Mouse (Mus musculus) midbrain, embryonic 11.5 days (tissue): ENCODE measurements at regions not wholly inside any gene's neighbourhood (a gene's known extent, or its start where the extent isn't known, plus 50 kb on each side); places are given as distances from the start of the nearest gene placed in this dataset.

Experiments
- ATAC-seq: fragments of 200-750 bp; cut with Nextera tagmentation; 2 replicates; pipeline ENCODE4 v1.8.0; 2017; ENCODE audit warnings: moderate TSS enrichment, moderate library complexity; ENCODE audit not compliant: low FRiP score
- DNase-seq: peaks from one replicate; pipeline ENCODE4 v3.0.0; 2015; ENCODE audit warnings: low spot score; ENCODE audit errors: missing footprints
- H3K27ac ChIP-seq: fragments of 300-500 bp; sonication (generic); 2 replicates; pipeline ENCODE4 v1.5.1; 2014; ENCODE audit warnings: low read depth, low read length
- H3K27me3 ChIP-seq: fragments of 300-500 bp; sonication (generic); 2 replicates; pipeline ENCODE4 v1.6.1; 2014; ENCODE audit warnings: mild to moderate bottlenecking, low read length, moderate library complexity, mixed read lengths; ENCODE audit not compliant: control insufficient read depth, insufficient read depth
- H3K36me3 ChIP-seq: fragments of 300-500 bp; sonication (generic); 2 replicates; pipeline ENCODE4 v1.6.1; 2014; ENCODE audit warnings: mild to moderate bottlenecking, low read length, moderate library complexity, mixed read lengths; ENCODE audit not compliant: control insufficient read depth, insufficient read depth
- H3K4me1 ChIP-seq: fragments of 300-500 bp; sonication (generic); 2 replicates; pipeline ENCODE4 v1.6.1; 2014; ENCODE audit warnings: low read length; ENCODE audit not compliant: control insufficient read depth, insufficient read depth
- H3K4me2 ChIP-seq: fragments of 300-500 bp; sonication (generic); 2 replicates; pipeline ENCODE4 v1.6.1; 2014; ENCODE audit warnings: mild to moderate bottlenecking, moderate library complexity
- H3K4me3 ChIP-seq: fragments of 300-500 bp; sonication (generic); 2 replicates; pipeline ENCODE4 v1.5.1; 2014; ENCODE audit warnings: low read depth, low read length
- H3K9ac ChIP-seq: fragments of 300-500 bp; sonication (generic); 2 replicates; pipeline ENCODE4 v1.6.1; 2014; ENCODE audit warnings: low read length
- H3K9me3 ChIP-seq: fragments of 300-500 bp; sonication (generic); 2 replicates; pipeline ENCODE4 v1.6.1; 2016; ENCODE audit warnings: low read length; ENCODE audit not compliant: control insufficient read depth
- WGBS: fragments of 180-500 bp; shearing (Covaris S2); extraction: QIAGEN DNeasy Blood & Tissue Kit; methylation state at CpG from one replicate; pipeline ENCODE4 v1.1.7; 2014; 5-methylcytosine and 5-hydroxymethylcytosine counted together

GRCm38 (mm10) chr14:106190721-106191120 lies 84.7 kb downstream of the Trim52 start:
- Histone ChIP-seq H3K4me1 (no peaks in the 10 kb centered on the region), H3K4me2 (no peak overlapping the region), H3K9me3 (no peaks in the 10 kb centered on the region), H3K27me3 (no peaks in the 10 kb centered on the region), H3K4me3 (no peak overlapping the region), H3K36me3 (no peaks in the 10 kb centered on the region), H3K9ac (no peak overlapping the region), H3K27ac (no peak overlapping the region)
- no peak for DNase-seq
- 42% methylated on average over 4 of the region's 4 CpGs for WGBS
- ATAC-seq = peak; percentile 57; the same call in 1 of the 2 replicates

DNA sequence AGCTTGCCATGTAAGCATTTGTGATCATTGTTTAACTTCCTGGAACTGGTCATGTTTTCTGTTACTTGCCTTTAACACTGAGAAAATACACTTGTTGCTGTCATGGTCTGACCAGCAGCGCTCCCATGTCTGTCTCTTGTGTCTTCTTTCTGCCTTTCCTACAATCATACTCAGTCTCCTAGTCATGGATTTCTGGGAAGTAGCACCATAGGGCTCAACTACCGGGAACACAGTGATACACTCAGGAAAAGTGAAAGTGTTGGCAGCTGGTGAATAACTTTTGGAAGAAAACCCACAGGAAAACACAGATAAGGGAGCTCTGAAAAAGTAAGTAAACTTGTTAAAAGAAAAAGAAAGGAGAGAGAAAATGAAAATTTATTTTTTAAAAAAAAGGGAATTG lies 87.6 kb downstream of the Trim52 start:
- no peak overlapping the region for H3K27ac ChIP-seq
- H3K9me3 ChIP-seq = no peaks in the 10 kb centered on the region
- ATAC-seq (no peak), DNase-seq (no peak)
- no peak overlapping the region for H3K9ac ChIP-seq
- no peaks in the 10 kb centered on the region for H3K27me3 ChIP-seq
- no peaks in the 10 kb centered on the region for H3K4me1 ChIP-seq
- 92% methylated on average over 2 of the region's 2 CpGs for WGBS
- no peaks in the 10 kb centered on the region for H3K36me3 ChIP-seq
- no peak overlapping the region for H3K4me3 ChIP-seq
- H3K4me2 ChIP-seq = no peak overlapping the region

DNA sequence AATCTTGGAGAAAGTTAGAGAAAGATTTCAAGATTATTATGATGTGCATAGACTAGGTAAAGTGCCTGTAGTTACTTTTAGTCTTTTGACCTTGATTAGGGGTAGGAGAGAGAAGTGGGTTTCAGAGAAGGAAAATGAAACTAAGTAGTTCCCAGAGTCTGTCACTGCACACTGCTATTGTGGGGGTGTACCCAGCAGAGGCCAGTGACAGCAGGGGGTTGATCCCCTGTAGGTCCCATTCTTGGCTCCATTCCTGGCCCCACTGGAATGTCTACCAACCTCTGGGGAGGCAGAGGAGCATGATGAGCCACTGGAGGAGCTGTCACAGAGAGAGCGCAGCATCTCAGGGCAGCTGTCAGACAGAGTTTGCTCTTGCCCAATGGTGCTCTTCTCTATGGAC lies 88.1 kb downstream of the Trim52 start:
- H3K9ac ChIP-seq = no peak overlapping the region
- 92% methylated on average over 1 of the region's 1 CpGs for WGBS

DNA sequence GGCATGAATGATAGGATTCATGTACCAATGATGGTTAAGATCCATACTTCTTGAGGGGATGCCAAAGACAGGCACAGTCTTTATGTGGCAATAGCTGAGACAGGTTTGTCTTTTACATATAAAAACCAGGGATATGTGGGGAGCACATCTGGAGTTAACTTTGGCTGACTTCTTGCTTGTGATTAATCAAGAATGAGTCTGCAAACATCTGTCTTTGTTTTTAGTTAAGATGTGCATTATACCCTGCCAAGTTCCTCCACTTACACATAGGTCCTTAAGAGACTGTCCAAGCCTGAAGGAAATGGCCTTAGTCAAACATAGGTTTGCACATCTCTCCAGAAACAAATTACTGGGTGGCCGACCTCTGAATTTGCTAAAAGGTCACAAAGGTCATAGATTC lies 91.8 kb downstream of the Trim52 start:
- no peak overlapping the region for H3K27ac ChIP-seq
- no peaks in the 10 kb centered on the region for H3K4me1 ChIP-seq
- H3K27me3 ChIP-seq = no peaks in the 10 kb centered on the region
- no peak for ATAC-seq
- H3K4me2 ChIP-seq = no peak overlapping the region
- H3K36me3 ChIP-seq = no peaks in the 10 kb centered on the region
- no peaks in the 10 kb centered on the region for H3K9me3 ChIP-seq
- no peak for DNase-seq
- H3K9ac ChIP-seq = no peak overlapping the region
- no peak overlapping the region for H3K4me3 ChIP-seq
- WGBS = 77% methylated on average over 1 of the region's 1 CpGs

More for the DNA sequence above, 88.1 kb downstream of the Trim52 start:
- DNase-seq = no peak
- no peak for ATAC-seq
- Histone ChIP-seq H3K9me3 (no peaks in the 10 kb centered on the region), H3K36me3 (no peaks in the 10 kb centered on the region), H3K4me3 (no peak overlapping the region), H3K4me2 (no peak overlapping the region), H3K4me1 (no peaks in the 10 kb centered on the region), H3K27ac (no peak overlapping the region), H3K27me3 (no peaks in the 10 kb centered on the region)

- 84% methylated on average over 2 of the region's 2 CpGs for WGBS
- ATAC-seq (no peak), DNase-seq (no peak)
- no peak overlapping the region for H3K9ac ChIP-seq
- H3K27me3 ChIP-seq = no peaks in the 10 kb centered on the region
- no peaks in the 10 kb centered on the region for H3K4me1 ChIP-seq
- no peak overlapping the region for H3K4me3 ChIP-seq
- H3K9me3 ChIP-seq = no peaks in the 10 kb centered on the region
- no peak overlapping the region for H3K27ac ChIP-seq
- no peaks in the 10 kb centered on the region for H3K36me3 ChIP-seq
- no peak overlapping the region for H3K4me2 ChIP-seq
These were observed 93.1 kb downstream of the Trim52 start for GRCm38 (mm10) chr14:106199109-106199508.

DNA sequence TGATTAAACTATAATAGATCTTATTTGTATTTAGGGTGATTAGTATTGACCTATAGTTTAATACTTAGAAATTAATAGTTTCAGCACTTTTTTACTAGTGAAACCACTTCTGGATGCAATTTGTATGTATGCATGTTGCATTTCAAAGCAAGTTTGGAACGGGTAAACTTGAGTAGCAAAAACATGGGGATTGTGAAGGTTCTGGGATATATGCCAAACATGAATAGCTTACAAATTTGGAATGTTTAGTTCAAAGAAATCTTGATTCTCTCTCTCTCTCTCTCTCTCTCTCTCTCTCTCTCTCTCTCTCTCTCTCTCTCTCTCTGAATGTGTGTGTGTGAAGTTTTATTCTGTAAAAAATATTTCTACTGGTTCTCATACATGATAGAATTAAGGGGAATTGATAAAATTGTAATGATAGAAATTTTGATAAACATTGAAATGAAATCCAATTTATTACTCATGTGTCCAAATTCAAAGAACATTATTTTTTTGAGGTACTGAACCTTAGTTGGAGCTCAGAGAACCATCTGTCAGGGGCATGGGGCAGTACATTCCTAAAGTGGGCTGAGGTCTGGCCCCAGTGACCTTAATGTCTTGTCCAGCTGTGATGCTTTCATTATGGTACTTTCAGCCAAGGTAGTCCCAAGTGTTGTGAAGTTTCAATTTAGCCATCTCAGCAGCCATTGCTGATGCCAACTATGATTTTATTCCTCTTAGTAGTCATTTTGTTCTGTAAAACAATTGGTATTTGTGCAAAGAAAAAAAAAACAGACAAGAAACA lies 93.7 kb downstream of the Trim52 start:
- H3K27me3 ChIP-seq = no peaks in the 10 kb centered on the region
- no peak overlapping the region for H3K9ac ChIP-seq
- no peaks in the 10 kb centered on the region for H3K9me3 ChIP-seq
- no peak for DNase-seq
- H3K27ac ChIP-seq = no peak overlapping the region
- WGBS = 79% methylated on average over 1 of the region's 1 CpGs
- no peaks in the 10 kb centered on the region for H3K4me1 ChIP-seq
- H3K4me3 ChIP-seq = no peak overlapping the region
- no peak for ATAC-seq
- H3K36me3 ChIP-seq = no peaks in the 10 kb centered on the region
- H3K4me2 ChIP-seq = no peak overlapping the region

- Histone ChIP-seq H3K9me3 (no peaks in the 10 kb centered on the region), H3K27ac (no peak overlapping the region), H3K4me3 (no peak overlapping the region), H3K36me3 (no peaks in the 10 kb centered on the region), H3K4me2 (no peak overlapping the region), H3K9ac (no peak overlapping the region), H3K27me3 (no peaks in the 10 kb centered on the region), H3K4me1 (no peaks in the 10 kb centered on the region)
- DNase-seq (no peak), ATAC-seq (no peak)
- WGBS = 81% methylated on average over 2 of the region's 2 CpGs
These were observed 105.1 kb downstream of the Trim52 start for GRCm38 (mm10) chr14:106211062-106211461.

- no peak overlapping the region for H3K27ac ChIP-seq
- DNase-seq (no peak), ATAC-seq (no peak)
- no peak overlapping the region for H3K4me3 ChIP-seq
- no peaks in the 10 kb centered on the region for H3K9me3 ChIP-seq
- no peaks in the 10 kb centered on the region for H3K4me1 ChIP-seq
- H3K27me3 ChIP-seq = no peaks in the 10 kb centered on the region
- no peaks in the 10 kb centered on the region for H3K36me3 ChIP-seq
- WGBS = 80% methylated on average over 3 of the region's 3 CpGs
- H3K9ac ChIP-seq = no peak overlapping the region
- H3K4me2 ChIP-seq = no peak overlapping the region
These were observed 111.7 kb downstream of the Trim52 start for GRCm38 (mm10) chr14:106217681-106218080.

DNA sequence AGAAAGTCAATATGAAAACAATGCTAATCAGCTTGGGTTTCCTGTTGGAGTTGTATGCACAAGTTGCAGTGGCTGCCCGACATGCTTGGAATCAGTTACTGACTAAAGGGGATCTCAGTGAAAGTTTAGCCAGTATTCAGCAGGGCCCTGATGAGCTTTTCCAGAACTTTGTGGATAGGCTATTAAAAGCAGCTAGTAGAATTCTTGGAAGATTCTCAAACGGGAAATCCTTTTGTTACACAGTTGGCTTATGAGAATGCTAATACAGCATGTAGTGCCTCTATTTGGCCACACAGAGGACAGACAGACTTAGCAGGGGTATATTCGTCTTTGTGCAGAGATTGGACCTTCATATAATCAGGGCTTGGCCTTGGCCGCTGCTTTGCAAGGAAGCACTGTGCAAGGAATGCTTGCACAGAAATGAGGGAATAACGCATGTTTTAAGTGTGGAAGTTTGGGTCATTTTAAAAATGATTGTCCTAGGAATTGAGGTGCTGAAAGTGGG lies 113.3 kb downstream of the Trim52 start:
- H3K4me3 ChIP-seq = no peak overlapping the region
- no peak overlapping the region for H3K9ac ChIP-seq
- DNase-seq (no peak), ATAC-seq (no peak)
- no peak overlapping the region for H3K4me2 ChIP-seq
- H3K36me3 ChIP-seq = no peaks in the 10 kb centered on the region
- 81% methylated on average over 5 of the region's 5 CpGs for WGBS
- H3K9me3 ChIP-seq = no peaks in the 10 kb centered on the region
- no peak overlapping the region for H3K27ac ChIP-seq
- no peaks in the 10 kb centered on the region for H3K27me3 ChIP-seq
- H3K4me1 ChIP-seq = no peaks in the 10 kb centered on the region
